Mouse (Mus musculus) cerebellum, postnatal 36 days (tissue): ENCODE data around the gene Acsbg2.
A peak's percentile ranks its signal among the peaks of the same experiment; 100 is the strongest.

Experiments used
- DNase-seq, 2 experiments: peaks; one replicate each; pipeline ENCODE4 v3.0.0; 2021 to 2022; ENCODE audit warnings: mixed read lengths in 2 of 2

The Acsbg2 gene

GRCm38 (mm10) chr17:56819032-56819545 lies 55.2 kb downstream of the Acsbg2 start:
- no peak for DNase-seq

GRCm38 (mm10) chr17:56818067-56818636 lies 56.1 kb downstream of the Acsbg2 start:
- DNase-seq = no peak

- DNase-seq = no peak
Observed at GRCm38 (mm10) chr17:56815057-56815345, 59.2 kb downstream of the Acsbg2 start.

- peak; percentile 20 to 21 for DNase-seq
Observed at GRCm38 (mm10) chr17:56814316-56815056, 59.8 kb downstream of the Acsbg2 start.

- DNase-seq = peak; percentile 55 to 64
Observed at GRCm38 (mm10) chr17:56810245-56810644, 64.0 kb downstream of the Acsbg2 start.

GRCm38 (mm10) chr17:56808518-56808917 lies 65.7 kb downstream of the Acsbg2 start:
- peak; percentile 74 to 81 for DNase-seq

- DNase-seq = no peak
Observed at GRCm38 (mm10) chr17:56805784-56806183, 68.5 kb downstream of the Acsbg2 start.

- DNase-seq = no peak
Observed at GRCm38 (mm10) chr17:56804952-56805351, 69.3 kb downstream of the Acsbg2 start.

GRCm38 (mm10) chr17:56802065-56802464 lies 72.2 kb downstream of the Acsbg2 start:
- DNase-seq = no peak

GRCm38 (mm10) chr17:56799276-56799675 lies 75.0 kb downstream of the Acsbg2 start:
- DNase-seq = no peak

- no peak for DNase-seq
Observed at GRCm38 (mm10) chr17:56793614-56794319, 80.5 kb downstream of the Acsbg2 start.
